Mouse (Mus musculus): ENCODE results near the gene Snhg11. TPM values are rescaled to one million over a fixed set of nuclear protein-coding genes. Genes with fewer than 3 reads are reported as not detected.
"Not testable (repeated sequence)": the region's sequence is repeated elsewhere in the genome, so short reads cannot be mapped to it uniquely, and the experiment has no call there.

Snhg11 gene
- total RNA-seq, 2 experiments from 2014 or later: 427 to 584 TPM

GRCm38 (mm10) chr2:158368313-158368712 lies 7.1 kb upstream of the Snhg11 start:
- no peak for DNase-seq (ENCODE audit: low spot score in 2 of 2)

GRCm38 (mm10) chr2:158369474-158370172 lies 5.8 kb upstream of the Snhg11 start:
- no peak for DNase-seq (ENCODE audit: low spot score in 2 of 2)

- DNase-seq (ENCODE audit: low spot score in 2 of 2): no peak
Observed at GRCm38 (mm10) chr2:158370173-158370550, 5.3 kb upstream of the Snhg11 start.

- DNase-seq (ENCODE audit: low spot score in 2 of 2): no peak
Observed at GRCm38 (mm10) chr2:158373061-158373460, 2.4 kb upstream of the Snhg11 start.

DNA sequence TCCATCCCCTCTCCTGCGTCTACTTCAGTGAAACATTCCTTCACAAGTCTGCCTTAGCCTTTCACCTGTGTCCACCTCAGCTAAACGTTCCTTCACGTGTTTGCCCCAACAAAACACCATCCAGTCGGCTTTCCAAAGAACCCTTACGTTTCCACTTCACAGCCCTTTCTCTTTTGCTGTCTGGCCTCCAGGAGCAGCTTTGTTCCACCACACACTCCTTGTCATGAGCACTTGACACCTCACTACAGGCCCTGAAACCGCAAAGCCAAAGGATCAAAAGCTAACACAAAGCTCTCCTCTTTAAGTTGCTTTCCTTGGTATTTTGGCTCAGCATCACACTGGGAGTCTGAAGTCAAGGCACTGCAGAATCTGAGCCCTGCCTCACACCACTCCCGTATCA lies 1.9 kb upstream of the Snhg11 start:
- DNase-seq (ENCODE audit: low spot score in 2 of 2): no peak

GRCm38 (mm10) chr2:158376123-158376687 lies 767 bp downstream of the Snhg11 start:
- DNase-seq (ENCODE audit: low spot score in 2 of 2): no peak

- DNase-seq (ENCODE audit: low spot score in 2 of 2): peak in 1 of 2 experiments; percentile 24
Observed at GRCm38 (mm10) chr2:158376798-158377197, 1.4 kb downstream of the Snhg11 start.

DNA sequence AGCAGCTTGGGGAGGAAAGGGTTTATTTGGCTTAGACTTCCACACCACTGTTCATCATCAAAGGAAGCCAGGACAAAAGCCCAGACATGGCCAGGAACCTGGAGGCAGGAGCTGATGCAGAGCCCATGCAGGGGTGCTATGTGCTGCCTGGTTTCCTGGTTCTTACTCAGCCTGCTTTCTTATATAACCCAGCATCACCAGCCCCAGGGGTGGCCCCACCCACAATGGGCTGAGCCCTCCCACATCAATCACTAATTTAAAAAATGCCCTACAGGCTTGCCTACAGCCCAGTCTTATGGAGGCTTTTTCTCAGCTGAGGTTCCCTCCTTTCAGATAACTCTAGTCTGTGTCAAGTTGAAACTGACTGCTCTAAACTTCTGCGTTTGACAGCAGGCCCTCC lies 2.4 kb downstream of the Snhg11 start:
- no peak for DNase-seq (ENCODE audit: low spot score in 2 of 2)

DNA sequence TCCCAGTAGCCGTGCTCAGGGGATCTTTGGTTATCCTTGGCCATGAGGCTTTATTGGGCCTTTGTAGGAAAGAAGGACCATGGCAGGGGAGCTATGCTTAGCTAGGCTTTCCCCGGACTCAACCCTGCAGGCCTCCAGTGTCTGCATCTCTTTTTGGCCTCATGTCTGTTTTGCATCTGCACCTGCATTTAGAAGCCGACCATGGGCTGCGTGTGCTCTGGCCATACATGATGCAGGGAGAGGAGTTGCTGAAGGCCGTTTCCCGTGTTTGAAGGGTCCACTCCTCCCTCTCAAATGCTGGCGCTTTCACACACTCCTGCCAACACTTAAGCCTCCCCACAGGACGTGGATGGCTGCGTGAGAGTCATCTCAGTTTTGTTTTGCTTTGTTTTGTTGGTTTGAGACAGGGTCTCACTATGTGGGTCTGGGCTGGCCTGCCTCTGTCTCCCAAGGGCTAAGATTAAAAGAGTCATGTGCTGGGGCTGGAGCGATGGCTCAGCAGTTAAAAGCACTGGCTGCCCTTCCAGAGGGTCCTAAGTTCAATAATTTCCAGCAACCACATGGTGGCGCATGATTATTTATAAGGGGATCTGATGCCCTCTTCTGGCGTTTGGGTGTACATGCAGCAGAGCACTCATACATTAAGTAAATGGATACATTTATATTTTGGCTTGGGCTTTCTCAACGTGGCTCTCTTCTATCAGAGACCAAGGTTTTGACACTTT lies 4.1 kb downstream of the Snhg11 start:
- peak; percentile 41 to 79 for DNase-seq (ENCODE audit: low spot score in 2 of 2)

DNA sequence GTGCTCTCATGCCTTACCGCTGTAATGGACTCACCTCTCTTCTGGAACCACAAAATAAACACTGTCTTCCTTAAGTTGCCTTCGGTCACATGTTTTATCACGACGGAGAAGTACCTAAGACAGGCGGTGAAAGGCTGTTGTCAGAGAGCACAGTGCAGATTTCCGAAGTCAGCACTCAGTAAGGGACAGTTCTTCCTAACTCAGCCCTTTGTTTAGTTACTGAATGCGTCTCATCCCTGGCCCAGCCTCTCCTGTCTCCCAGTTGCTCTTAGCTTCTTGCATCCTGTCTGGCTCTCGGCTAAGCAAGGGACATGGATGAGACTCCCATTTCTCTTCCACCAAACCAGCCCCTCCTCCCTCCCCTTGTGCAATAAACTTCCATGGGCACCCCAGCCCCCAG lies 10.6 kb downstream of the Snhg11 start:
- no peak for DNase-seq (ENCODE audit: low spot score in 2 of 2)

- no peak for DNase-seq (ENCODE audit: low spot score in 2 of 2)
Observed at GRCm38 (mm10) chr2:158389421-158389820, 14.0 kb downstream of the Snhg11 start.

GRCm38 (mm10) chr2:158396369-158396768 lies 20.9 kb downstream of the Snhg11 start:
- no peak for DNase-seq (ENCODE audit: low spot score in 2 of 2)

DNA sequence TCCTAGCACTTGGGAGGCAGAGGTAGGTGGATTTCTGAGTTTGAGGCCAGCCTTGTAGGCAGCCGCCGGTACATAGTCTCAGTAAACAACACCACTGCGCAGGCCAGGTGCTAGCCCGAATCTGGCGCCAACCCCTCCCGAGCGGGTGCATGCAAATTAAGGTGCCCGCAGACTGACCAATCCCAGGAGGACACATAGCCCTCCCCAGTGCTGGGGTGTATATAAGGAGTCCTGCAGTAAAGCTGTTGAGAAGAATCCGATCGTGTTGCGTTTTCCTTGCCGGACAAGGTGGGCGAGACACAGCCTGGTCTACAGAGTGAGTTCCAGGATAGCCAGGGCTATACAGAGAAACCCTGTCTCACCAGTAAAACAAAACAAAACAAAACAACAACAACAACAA lies 21.7 kb downstream of the Snhg11 start:
- DNase-seq (ENCODE audit: low spot score in 2 of 2): not testable (repeated sequence)

DNA sequence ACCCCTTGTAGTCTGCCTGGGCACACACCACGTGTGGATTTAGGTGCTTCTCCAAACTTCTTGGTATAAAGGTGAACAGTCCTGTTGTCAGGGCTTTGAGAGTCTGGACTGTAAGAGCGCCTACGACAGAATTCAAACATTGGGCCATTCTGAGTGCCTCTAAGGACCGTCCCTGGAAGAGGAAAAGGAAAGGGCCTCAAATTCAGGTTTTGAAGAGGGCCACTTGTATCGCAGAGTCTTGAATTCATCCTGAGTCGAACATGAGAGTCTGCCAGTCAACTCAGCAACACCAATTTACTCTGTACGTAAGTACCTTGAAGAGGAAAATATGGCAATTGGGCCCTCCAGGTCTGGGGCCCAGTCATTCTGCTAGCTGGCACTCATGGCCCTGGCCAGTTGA lies 27.5 kb downstream of the Snhg11 start:
- DNase-seq (ENCODE audit: low spot score in 2 of 2): no peak

DNA sequence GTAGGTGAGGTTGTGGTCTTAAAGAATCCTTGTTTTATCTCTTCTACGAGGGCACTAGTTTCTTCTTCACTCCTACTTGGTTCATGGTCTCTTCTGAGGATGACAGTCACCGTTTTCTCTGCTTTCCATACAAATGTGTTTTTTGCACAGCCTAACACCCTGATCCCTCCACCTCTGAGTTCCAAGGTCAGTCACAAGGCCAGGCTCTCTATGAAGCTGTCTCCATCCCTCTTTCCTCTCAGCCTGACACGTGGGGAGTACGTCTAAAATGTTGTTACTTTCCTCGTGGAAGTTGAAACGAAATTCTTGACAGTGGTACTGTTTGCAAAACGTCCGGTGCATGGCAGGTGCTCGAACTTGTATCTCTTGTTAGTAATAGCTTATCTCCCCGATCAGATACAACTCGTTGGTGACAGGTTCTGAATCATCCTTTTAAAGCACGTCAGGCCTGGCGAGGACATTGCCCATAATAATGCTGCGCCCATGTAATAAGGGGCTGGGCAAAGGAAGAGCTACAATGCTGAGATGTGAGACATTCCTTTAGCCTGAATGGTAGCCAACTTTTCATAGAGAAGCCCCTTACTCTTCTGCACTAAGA lies 33.7 kb downstream of the Snhg11 start:
- DNase-seq (ENCODE audit: low spot score in 2 of 2): no peak

- DNase-seq (ENCODE audit: low spot score in 2 of 2): peak; percentile 99
Observed at GRCm38 (mm10) chr2:158409595-158410021, 34.2 kb downstream of the Snhg11 start, which contains the start of gene Ralgapb. Gene Ralgapb, plus strand, starts transcription at chr2:158409848.

DNA sequence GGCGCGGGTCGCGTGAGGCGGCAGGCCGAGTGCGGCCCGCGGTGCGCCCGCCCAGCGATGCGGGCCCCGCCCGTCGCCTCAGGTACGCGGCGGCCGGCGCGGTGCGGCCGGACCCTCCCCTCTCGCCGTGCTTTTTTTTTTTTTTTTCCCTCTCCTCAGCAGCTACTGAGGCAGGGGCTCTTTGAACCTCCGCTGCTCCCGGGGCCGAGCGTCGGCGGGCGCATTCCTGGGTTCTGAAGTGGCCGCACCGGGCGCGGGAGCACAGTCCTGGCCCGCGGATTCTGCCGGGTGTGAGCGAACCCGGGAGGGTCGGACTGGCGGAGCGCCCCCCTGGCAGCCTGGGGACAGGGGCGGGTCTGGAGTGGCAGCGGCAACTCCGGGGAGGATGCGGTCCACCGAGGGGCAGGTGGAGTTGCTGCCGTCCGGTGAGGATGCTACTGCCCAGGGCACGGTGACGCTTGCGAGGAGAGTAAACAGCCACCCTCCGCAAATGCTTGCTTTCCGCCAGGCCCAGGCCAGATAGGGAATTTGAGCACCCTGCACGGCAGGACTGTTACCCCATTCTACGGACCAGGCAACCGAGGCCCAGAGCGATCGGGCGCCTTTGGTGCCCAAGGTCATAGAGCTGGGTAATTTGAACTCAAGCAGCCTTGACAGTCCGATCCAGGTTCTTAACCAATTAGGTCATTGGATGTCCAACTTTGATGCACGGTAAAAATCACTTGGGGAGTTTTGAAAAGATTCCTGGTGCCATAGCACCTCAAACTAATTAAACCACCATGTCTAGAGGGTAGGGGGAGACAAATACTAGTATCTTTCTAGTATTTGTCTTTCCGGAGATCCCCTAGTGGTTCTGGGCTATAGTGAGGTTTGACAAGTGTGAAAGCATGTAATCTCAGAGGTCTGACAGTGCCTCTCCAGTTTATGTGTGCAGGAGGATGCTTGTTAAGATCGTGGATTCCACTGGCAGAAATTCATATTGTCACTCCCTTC lies 34.9 kb downstream of the Snhg11 start:
- DNase-seq (ENCODE audit: low spot score in 2 of 2): peak; percentile 5 to 18

DNA sequence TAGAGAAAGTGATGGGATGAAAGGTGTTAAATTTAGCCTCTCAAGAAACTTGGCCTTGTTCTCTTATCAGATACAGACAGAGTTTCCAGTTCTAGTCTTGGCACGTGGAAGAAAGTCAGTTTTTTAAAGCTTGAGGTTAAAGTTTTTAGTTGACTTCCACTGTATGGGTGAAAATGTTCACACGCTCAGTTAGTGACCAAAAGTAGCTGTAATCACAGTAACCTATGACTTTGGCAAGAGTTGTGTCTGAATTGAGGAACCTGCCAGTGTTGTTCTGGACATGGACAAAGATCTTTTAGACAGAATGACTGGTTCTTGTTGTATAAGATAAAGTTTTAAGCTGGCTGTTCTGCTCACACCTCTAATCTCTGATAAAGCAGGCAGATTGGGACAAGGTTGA lies 37.8 kb downstream of the Snhg11 start:
- no peak for DNase-seq (ENCODE audit: low spot score in 2 of 2)

- DNase-seq (ENCODE audit: low spot score in 2 of 2): no peak
Observed at GRCm38 (mm10) chr2:158415826-158416225, 40.4 kb downstream of the Snhg11 start.

DNA sequence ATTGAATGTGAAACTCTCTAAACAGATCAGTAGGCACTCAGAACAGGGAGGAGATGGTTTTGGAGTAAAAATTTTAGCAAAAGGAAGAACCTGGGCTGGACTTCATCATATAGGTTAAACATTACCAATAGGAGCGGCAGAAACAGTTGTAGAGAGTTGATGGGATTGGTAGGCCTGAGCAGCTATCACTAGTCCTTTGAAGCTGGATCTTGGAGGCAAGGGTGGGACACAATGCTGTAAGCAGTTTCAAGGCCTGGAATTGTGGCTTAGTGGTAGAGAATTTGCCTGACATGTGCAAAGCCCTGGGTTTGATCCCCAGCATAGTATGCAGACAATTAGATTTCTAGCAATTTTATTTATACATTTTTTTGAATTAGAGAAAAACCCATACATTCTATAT lies 43.2 kb downstream of the Snhg11 start:
- no peak for DNase-seq (ENCODE audit: low spot score in 2 of 2)
